Mouse (Mus musculus): ENCODE results near the gene Rbm8a. TPM values are rescaled to one million over a fixed set of nuclear protein-coding genes. Genes with fewer than 3 reads are reported as not detected.

Rbm8a gene
- polyA plus RNA-seq, 1 experiment from 2014 or later, result 91.4 TPM

GRCm38 (mm10) chr3:96623201-96623600, 6.5 kb upstream of the Rbm8a start:
- ATAC-seq (no peak), DNase-seq (ENCODE audit: low spot score) (no peak)
- no peak overlapping the region for H3K4me2 ChIP-seq (replicated peaks; ENCODE audit: low read depth, low read length)
- no peak overlapping the region for H3K9ac ChIP-seq (replicated peaks; ENCODE audit: low read depth)
- H3K4me1 ChIP-seq (ENCODE audit: insufficient read depth, low read depth, low read length), result no peaks in the 10 kb centered on the region
- peaks cover 20% of the 10 kb centered on the region; the same call in 1 of the 2 replicates for H3K36me3 ChIP-seq (ENCODE audit: insufficient read depth, low read length)
- WGBS, result 86% methylated on average over 4 of the region's 4 CpGs
- H3K9me3 ChIP-seq (ENCODE audit: low read length), result no peaks in the 10 kb centered on the region
- TF ChIP-seq CTCF (IDR thresholded peaks at IDR 0.05) (no peak), EP300 (IDR thresholded peaks at IDR 0.05) (no peak)
- no peaks in the 10 kb centered on the region for H3K27me3 ChIP-seq (replicated peaks; ENCODE audit: insufficient read depth, low read length)
- no peak overlapping the region for H3K27ac ChIP-seq (ENCODE audit: low read length)
- no peak overlapping the region for H3K4me3 ChIP-seq (ENCODE audit: low read depth, low read length)

- H3K9me3 ChIP-seq (ENCODE audit: low read length), result no peaks in the 10 kb centered on the region
- H3K9ac ChIP-seq (replicated peaks; ENCODE audit: low read depth), result no peak overlapping the region
- no peaks in the 10 kb centered on the region for H3K27me3 ChIP-seq (replicated peaks; ENCODE audit: insufficient read depth, low read length)
- H3K4me2 ChIP-seq (replicated peaks; ENCODE audit: low read depth, low read length), result no peak overlapping the region
- TF ChIP-seq EP300 (IDR thresholded peaks at IDR 0.05), result no peak
- no peak for TF ChIP-seq CTCF (IDR thresholded peaks at IDR 0.05)
- DNase-seq (ENCODE audit: low spot score) (no peak), ATAC-seq (no peak)
- no peak overlapping the region for H3K27ac ChIP-seq (ENCODE audit: low read length)
- H3K36me3 ChIP-seq (ENCODE audit: insufficient read depth, low read length), result no peaks in the 10 kb centered on the region
- no peak overlapping the region for H3K4me3 ChIP-seq (ENCODE audit: low read depth, low read length)
- H3K4me1 ChIP-seq (ENCODE audit: insufficient read depth, low read depth, low read length), result peaks cover 4% of the 10 kb centered on the region; the same call in 1 of the 2 replicates
Observed at GRCm38 (mm10) chr3:96632058-96632457, 2.3 kb downstream of the Rbm8a start.

GRCm38 (mm10) chr3:96634015-96634414, 4.3 kb downstream of the Rbm8a start:
- ATAC-seq (no peak), DNase-seq (ENCODE audit: low spot score) (no peak)
- Histone ChIP-seq H3K36me3 (ENCODE audit: insufficient read depth, low read length) (no peaks in the 10 kb centered on the region), H3K9ac (replicated peaks; ENCODE audit: low read depth) (no peak overlapping the region), H3K27me3 (replicated peaks; ENCODE audit: insufficient read depth, low read length) (no peaks in the 10 kb centered on the region), H3K4me1 (ENCODE audit: insufficient read depth, low read depth, low read length) (peaks cover 4% of the 10 kb centered on the region; the same call in 1 of the 2 replicates), H3K27ac (ENCODE audit: low read length) (no peak overlapping the region), H3K9me3 (ENCODE audit: low read length) (no peaks in the 10 kb centered on the region), H3K4me3 (ENCODE audit: low read depth, low read length) (no peak overlapping the region), H3K4me2 (replicated peaks; ENCODE audit: low read depth, low read length) (no peak overlapping the region)
- 58% methylated on average over 1 of the region's 1 CpGs for WGBS
- TF ChIP-seq CTCF (IDR thresholded peaks at IDR 0.05), result no peak
- no peak for TF ChIP-seq EP300 (IDR thresholded peaks at IDR 0.05)

GRCm38 (mm10) chr3:96634928-96635879, 5.5 kb downstream of the Rbm8a start, which contains the start of the genes Pex11b and Gm42957:
Gene Pex11b, plus strand, starts transcription at chr3:96635376.
Gene Gm42957, plus strand, starts transcription at chr3:96635474.
- 2% methylated on average over 59 of the region's 60 CpGs for WGBS
- Histone ChIP-seq H3K27me3 (replicated peaks; ENCODE audit: insufficient read depth, low read length) (no peaks in the 10 kb centered on the region), H3K4me3 (ENCODE audit: low read depth, low read length) (peak within 1 kb of the TSS; percentile 84), H3K4me1 (ENCODE audit: insufficient read depth, low read depth, low read length) (peaks cover 4% of the 10 kb centered on the region; the same call in 1 of the 2 replicates), H3K27ac (ENCODE audit: low read length) (peak within 1 kb of the TSS; percentile 83), H3K9ac (replicated peaks; ENCODE audit: low read depth) (peak within 1 kb of the TSS; percentile 92), H3K4me2 (replicated peaks; ENCODE audit: low read depth, low read length) (peak within 1 kb of the TSS; percentile 81), H3K9me3 (ENCODE audit: low read length) (no peaks in the 10 kb centered on the region), H3K36me3 (ENCODE audit: insufficient read depth, low read length) (no peaks in the 10 kb centered on the region)
- no peak for TF ChIP-seq EP300 (IDR thresholded peaks at IDR 0.05)
- TF ChIP-seq CTCF (IDR thresholded peaks at IDR 0.05), result peak; percentile 68
- ATAC-seq (peak; percentile 95), DNase-seq (ENCODE audit: low spot score) (peak; percentile 98)

- Histone ChIP-seq H3K9me3 (ENCODE audit: low read length) (no peaks in the 10 kb centered on the region), H3K4me2 (replicated peaks; ENCODE audit: low read depth, low read length) (peak overlapping the region; percentile 81), H3K4me1 (ENCODE audit: insufficient read depth, low read depth, low read length) (no peaks in the 10 kb centered on the region; the same call in 1 of the 2 replicates), H3K4me3 (ENCODE audit: low read depth, low read length) (peak overlapping the region; percentile 84), H3K36me3 (ENCODE audit: insufficient read depth, low read length) (no peaks in the 10 kb centered on the region), H3K27ac (ENCODE audit: low read length) (peak overlapping the region; percentile 83), H3K27me3 (replicated peaks; ENCODE audit: insufficient read depth, low read length) (no peaks in the 10 kb centered on the region), H3K9ac (replicated peaks; ENCODE audit: low read depth) (peak overlapping the region; percentile 92)
- no peak for TF ChIP-seq CTCF (IDR thresholded peaks at IDR 0.05)
- no peak for TF ChIP-seq EP300 (IDR thresholded peaks at IDR 0.05)
- no peak for DNase-seq (ENCODE audit: low spot score)
- ATAC-seq, result no peak
- 8% methylated on average over 14 of the region's 15 CpGs for WGBS
Observed at GRCm38 (mm10) chr3:96635906-96636305, 6.2 kb downstream of the Rbm8a start.

- TF ChIP-seq CTCF (IDR thresholded peaks at IDR 0.05) (no peak), EP300 (IDR thresholded peaks at IDR 0.05) (no peak)
- peak overlapping the region; percentile 84 for H3K4me3 ChIP-seq (ENCODE audit: low read depth, low read length)
- 55% methylated on average over 11 of the region's 11 CpGs for whole genome bisulfite sequencing
Observed at GRCm38 (mm10) chr3:96636448-96636847, 6.7 kb downstream of the Rbm8a start.

More at GRCm38 (mm10) chr3:96636448-96636847, 6.7 kb downstream of the Rbm8a start:
- Histone ChIP-seq H3K4me1 (ENCODE audit: insufficient read depth, low read depth, low read length) (no peaks in the 10 kb centered on the region; the same call in 1 of the 2 replicates), H3K4me2 (replicated peaks; ENCODE audit: low read depth, low read length) (peak overlapping the region; percentile 81; the same call in 1 of the 2 replicates), H3K27me3 (replicated peaks; ENCODE audit: insufficient read depth, low read length) (no peaks in the 10 kb centered on the region), H3K9ac (replicated peaks; ENCODE audit: low read depth) (peak overlapping the region; percentile 92), H3K36me3 (ENCODE audit: insufficient read depth, low read length) (no peaks in the 10 kb centered on the region), H3K9me3 (ENCODE audit: low read length) (no peaks in the 10 kb centered on the region), H3K27ac (ENCODE audit: low read length) (0 out of 2 replicates have a peak overlapping the region, but pooled peaks have one; percentile 83)
- ATAC-seq, result no peak
- no peak for DNase-seq (ENCODE audit: low spot score)

All from lung, postnatal 0 days (tissue).